Mouse (Mus musculus) layer of hippocampus, adult 6 months (tissue): ENCODE results near the gene Gm2163. TPM values are rescaled to one million over a fixed set of nuclear protein-coding genes. Genes with fewer than 3 reads are reported as not detected.

ENCODE experiments used
- long read RNA-seq, 2 experiments: library from polyadenylated mRNA; unstranded; transcript quantifications; one replicate each; pipeline ENCODE4 v2.0.0; 2019 to 2020
- polyA plus RNA-seq: library from polyadenylated mRNA; unstranded; fragments of <200 nt; fragmentation: Nextera tagmentation; gene quantifications from 2 replicates; pipeline ENCODE4 v1.2.3, GENCODE M21; 2021

The Gm2163 gene
- 0.06 and 0.10 TPM in 2 replicates for polyA plus RNA-seq
- long read RNA-seq, experiment 1, partial matches to known transcripts = 0 of 1 reads
- long read RNA-seq, experiment 1, other reads (novel, unspliced or antisense) = 1 of 1 reads
- long read RNA-seq, experiment 2, partial matches to known transcripts = 0 of 1 reads
- long read RNA-seq, experiment 2, other reads (novel, unspliced or antisense) = 1 of 1 reads

GRCm38 (mm10) chr4:42466452-42466851 is at the start of gene Gm2163:
Gm2163 (plus strand) TSS chr4:42466752.

DNA sequence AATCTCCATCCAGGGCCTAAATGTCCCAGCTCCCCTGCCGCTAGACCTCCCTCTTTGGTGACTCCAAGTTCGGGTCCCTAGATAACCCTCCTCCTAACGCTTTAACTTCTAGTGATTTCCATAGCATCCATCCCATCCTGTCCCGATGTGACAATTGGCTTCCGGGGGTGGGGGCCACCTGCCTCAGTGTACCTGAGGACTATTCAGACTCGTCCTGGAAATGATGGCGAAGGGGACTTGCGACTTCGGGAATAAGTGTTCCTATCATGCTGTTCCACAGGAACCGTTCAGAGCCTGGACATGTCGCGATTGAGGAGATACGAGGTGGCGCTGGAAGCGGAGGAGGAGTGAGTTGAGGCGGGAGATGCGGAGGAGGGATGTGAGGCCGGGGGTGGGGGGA is 27.5 kb upstream of the Gm2163 start, which contains the start of gene Gm21586:
TSS of gene Gm21586 (plus strand) at position 301 of the 400 bp plus-strand sequence.

DNA sequence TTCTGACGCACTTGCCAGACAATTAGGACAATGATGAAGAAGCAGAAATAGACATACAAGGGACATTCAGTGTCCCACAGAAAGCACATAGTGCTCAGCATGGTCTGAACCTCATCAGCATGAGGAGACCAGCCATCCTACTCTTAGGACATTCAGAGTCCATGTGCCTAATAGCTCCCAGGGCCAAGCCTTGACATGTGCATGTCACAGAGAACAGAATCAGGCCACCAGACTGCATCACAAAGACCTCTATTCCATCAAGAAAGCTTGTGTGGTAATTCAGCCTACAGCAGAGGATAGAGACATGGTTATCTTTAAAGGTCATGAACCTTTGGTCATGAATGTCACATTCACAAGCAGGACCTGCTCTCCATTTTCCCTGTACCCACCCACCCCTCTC is 61.5 kb downstream of the Gm2163 start, which contains the start of gene Fam205a2:
TSS of gene Fam205a2 (minus strand) at position 101 of the 400 bp plus-strand sequence.

DNA sequence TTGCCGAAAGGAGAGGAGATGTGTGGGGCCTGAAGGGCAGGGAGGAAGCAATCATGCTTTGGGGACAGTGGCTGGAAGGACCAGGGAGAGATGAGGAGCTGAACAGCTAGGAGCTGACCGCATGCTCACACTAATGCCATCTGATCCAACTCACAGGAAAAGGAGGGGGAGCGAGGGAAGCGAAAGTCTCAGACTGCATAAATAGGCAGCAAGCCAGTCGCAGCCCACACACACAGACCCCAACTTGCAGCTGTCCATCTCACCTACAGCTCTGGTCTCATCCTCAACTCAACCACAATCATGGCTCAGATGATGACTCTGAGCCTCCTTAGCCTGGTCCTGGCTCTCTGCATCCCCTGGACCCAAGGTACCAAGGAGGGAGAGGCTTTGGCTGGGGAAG is 145.3 kb downstream of the Gm2163 start, which contains the start of gene Gm10591:
TSS of gene Gm10591 (plus strand) at position 301 of the 400 bp plus-strand sequence.

GRCm38 (mm10) chr4:42629419-42629818 is 162.9 kb downstream of the Gm2163 start, which contains the start of gene Gm2564:
Gm2564 (plus strand) TSS chr4:42629719.

Other genes starting within 250 kb of the Gm2163 start
- gene Gm10600, start 226.1 kb upstream of the Gm2163 start, polyA plus RNA-seq = 1.2 TPM in 1 of 2 replicates, not detected in the other
- not detected in 2 replicates for gene Ccl21b, start 211.0 kb upstream of the Gm2163 start, polyA plus RNA-seq
- 1.7 TPM in 1 of 2 replicates, not detected in the other for gene Gm21953, start 172.5 kb upstream of the Gm2163 start, polyA plus RNA-seq
- 0.31 TPM in 1 of 2 replicates, not detected in the other for gene Fam205a3, start 148.4 kb upstream of the Gm2163 start, polyA plus RNA-seq
- 1.7 TPM in 1 of 2 replicates, not detected in the other for gene Gm21586, start 27.4 kb upstream of the Gm2163 start, polyA plus RNA-seq
- 0.31 TPM in 1 of 2 replicates, not detected in the other for gene Fam205a2, start 61.4 kb downstream of the Gm2163 start, polyA plus RNA-seq
- not detected in 2 replicates for gene Gm10591, start 145.4 kb downstream of the Gm2163 start, polyA plus RNA-seq
- gene Gm2564, start 163.0 kb downstream of the Gm2163 start, polyA plus RNA-seq = 0.55 and 0.89 TPM in 2 replicates
- not detected in 2 replicates for gene Ccl27b, start 188.5 kb downstream of the Gm2163 start, polyA plus RNA-seq
- 0.44 and 0.49 TPM in 2 replicates for gene Il11ra2, start 195.1 kb downstream of the Gm2163 start, polyA plus RNA-seq